Mouse (Mus musculus): ENCODE results near the gene Idi1. TPM values are rescaled to one million over a fixed set of nuclear protein-coding genes. Genes with fewer than 3 reads are reported as not detected.
"Not testable (repeated sequence)": the region's sequence is repeated elsewhere in the genome, so short reads cannot be mapped to it uniquely, and the experiment has no call there.

Idi1 gene
- 1 to 10 TPM; 4.0 to 6.0 (median 5.3) TPM for total RNA-seq (2022)

DNA sequence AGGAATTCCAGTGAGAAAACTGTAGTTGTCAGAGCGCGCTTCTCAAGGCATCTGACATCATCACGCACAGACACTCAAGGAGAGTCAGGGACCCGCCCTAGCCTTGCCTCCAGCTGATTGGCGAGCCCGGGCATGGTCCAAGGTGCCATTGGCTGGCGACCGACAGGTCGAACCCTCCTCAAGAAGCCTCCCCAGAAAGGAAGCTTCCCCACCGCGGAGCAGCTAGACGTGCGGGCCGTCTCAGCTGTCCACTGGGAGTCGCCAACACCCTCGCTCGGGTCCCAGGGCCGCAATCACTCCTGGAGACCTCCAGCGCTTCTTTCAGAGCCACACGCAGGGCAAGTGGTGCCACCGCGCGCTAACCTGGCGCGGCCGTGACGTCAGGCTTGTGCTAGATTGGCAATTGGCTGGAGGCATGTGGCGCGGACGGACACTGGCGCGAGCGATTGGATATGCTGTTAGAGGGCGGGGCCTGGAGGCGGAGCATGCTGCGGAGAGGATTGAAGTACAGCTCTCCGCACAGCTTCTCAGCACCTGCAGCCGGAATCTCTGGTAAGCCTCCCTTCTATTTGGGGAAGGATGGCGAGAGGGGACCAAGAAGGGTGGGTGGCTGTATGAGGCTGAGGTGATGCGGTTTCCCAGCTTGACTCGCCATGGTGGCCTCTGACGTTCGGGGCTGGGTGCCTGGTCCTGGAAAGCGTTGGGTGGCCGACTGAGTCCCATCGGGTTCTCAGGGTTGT is at the start of gene Idi1:
Idi1 (plus strand) TSS at position 57 of the 740 bp plus-strand sequence.
- peak; percentile 95 for DNase-seq (ENCODE audit: low spot score)

DNA sequence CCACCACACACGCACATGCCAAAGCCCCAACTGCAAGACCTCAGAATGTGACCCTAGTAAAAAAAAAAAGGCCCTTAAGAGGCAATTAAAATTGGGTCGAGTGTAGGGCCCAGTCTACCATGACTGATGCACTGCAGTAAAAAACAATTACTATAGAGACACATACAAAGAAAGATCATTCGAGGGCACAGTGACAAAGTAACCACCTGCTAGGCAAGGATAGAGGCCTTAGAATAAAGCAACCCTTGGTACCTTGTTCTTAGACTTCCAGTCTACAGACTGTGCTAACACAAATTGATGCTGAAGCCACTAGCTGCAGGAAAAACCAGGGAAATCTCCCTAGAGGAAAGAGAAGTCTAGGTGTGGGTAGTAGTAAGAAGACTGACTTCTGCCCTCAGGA is 46.9 kb upstream of the Idi1 start:
- DNase-seq (ENCODE audit: low spot score), result no peak

DNA sequence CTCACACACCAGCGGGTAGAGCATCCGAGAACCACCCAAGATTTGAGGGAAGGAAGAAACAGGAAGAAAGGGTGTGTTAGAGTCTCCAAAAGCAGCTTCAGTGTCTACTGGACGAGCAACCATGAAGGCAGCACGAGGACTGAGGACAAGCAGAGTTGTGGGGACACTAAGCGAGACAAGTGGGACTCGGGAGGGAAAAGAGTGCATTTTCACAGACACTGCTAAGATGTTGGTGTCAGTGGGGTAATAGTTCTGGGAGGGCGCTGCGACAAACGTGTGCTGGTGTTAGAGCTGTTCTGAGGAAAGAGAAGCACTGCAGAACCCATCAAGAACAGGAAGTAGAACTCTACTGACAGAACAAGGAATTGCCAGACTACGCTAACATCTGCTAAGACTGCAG is 46.2 kb upstream of the Idi1 start:
- DNase-seq (ENCODE audit: low spot score), result peak; percentile 21

DNA sequence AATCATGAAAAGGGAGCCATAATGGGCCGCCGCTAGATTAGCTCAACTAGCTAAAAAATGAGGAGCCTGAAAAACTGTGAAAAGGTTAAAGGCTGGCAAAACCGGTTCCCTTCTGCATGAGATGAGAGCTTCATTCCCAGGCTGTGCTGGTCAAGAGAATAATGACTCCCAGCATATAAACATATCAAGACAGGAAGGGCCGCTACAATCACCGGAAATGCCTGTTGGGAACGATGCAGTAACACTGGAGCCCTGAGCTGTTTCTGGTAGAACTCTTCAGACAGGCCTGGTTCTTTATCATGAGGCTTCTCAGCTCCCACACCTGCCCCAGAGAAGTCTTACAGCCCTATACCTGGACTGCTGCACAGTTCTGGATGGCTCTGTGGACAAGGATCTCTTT is 45.4 kb upstream of the Idi1 start:
- peak; percentile 77 for DNase-seq (ENCODE audit: low spot score)

DNA sequence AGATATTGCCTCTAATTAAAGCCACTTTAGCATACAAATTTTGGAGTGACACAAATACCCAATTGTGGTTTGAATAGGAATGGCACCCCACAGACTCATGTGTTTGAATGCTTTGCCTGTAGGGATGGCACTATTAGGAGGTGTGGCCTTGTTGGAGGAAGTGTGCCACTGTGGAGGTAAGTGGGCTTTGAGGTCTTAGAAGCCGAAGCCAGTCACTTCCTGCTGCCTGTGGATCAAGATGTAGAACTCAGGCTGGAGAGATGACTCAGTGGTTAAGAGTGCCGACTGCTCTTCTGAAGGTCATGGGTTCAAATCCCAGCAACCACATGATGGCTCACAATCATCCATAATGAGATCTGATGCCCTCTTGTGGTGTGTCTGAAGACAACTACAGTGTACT is 44.4 kb upstream of the Idi1 start:
- DNase-seq (ENCODE audit: low spot score), result no peak

DNA sequence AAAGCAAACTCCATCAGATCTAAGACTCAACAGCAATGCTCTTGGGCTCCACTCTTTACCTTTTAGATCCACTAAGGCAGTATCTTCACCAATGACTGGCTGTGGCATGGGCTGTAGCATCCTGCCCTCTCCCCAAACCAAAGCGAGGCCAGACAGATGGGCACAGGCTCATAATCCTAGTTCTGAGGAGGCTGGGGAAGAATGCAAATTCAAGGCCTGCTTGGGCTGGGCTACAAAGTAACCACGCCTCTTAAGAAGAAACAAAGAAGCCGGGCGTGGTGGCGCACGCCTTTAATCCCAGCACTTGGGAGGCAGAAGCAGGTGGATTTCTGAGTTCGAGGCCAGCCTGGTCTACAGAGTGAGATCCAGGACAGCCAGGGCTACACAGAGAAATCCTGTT is 43.5 kb upstream of the Idi1 start:
- not testable (repeated sequence) for DNase-seq (ENCODE audit: low spot score)

DNA sequence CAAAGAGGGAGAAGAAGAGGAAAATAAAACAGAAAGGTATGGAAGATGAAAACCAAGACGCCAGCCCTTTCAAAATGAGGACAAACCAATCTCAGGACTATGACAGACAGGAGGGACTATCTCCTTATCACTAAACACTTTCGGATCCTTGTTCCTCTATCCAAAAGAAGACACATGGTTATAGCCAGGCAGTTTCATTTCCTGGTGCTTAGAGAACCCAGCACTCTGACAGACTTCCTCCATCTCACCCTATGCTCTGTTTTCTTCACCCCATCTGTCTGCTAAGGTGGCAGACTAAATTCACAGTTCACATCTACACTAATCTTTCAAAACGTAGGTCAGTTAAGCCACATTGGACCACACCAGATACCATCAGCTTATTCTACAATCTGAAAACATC is 43.0 kb upstream of the Idi1 start:
- no peak for DNase-seq (ENCODE audit: low spot score)

DNA sequence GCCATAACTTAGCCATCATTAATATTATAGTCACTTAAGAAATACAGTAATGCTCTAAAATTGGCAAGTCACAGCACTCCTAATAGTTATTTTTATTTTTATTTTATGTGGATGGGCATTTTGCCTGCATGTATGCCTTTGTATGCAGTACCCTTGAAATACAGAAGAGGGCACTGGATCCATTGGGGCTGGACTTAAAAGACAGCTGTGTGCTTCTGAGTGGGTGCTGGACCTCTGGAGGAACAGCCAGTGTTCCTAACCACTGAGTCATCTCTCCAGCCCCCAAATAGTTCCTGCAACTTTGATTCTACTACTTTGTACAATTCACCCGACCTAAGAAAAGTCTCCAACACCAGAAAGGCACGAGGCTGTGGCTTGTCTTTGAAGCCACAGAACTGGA is 37.6 kb upstream of the Idi1 start:
- peak; percentile 36 for DNase-seq (ENCODE audit: low spot score)

DNA sequence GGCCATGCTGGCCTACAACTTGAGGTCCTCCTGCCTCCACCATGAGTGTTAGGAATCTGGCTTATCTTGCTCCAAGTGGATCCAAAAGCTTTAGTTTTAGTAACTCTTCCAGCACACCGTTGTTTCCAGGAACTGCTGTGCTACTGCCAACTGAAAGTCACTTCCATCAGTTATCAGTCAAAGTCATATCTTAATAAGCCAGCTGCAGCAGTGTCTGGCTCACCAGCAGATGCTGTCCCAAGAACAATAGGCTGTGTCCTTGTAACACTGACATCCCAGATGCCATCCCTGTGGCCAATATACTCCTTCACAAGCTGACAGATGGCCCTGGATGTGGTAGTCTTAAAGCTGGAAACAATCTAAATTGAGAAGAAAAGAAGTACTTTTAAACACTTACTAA is 36.0 kb upstream of the Idi1 start:
- DNase-seq (ENCODE audit: low spot score), result no peak

DNA sequence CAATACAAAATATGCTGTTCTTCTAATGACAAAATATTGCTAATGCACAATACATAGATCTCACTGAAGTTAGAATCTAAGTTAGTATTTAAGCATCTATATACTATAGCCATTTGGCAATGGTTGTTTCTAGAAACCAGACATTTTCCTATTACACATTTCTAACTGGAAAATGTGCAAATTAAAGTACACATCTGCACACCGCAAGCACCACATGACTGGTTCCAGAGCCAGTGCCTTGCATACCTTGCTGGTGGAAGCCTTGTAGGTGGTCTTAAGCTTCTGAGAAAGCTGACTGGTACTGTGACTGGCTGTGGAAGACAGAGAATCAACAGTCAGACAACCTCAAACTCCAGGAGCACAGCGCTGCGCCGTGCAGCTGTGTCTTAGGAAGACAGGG is 31.9 kb upstream of the Idi1 start:
- DNase-seq (ENCODE audit: low spot score), result no peak

DNA sequence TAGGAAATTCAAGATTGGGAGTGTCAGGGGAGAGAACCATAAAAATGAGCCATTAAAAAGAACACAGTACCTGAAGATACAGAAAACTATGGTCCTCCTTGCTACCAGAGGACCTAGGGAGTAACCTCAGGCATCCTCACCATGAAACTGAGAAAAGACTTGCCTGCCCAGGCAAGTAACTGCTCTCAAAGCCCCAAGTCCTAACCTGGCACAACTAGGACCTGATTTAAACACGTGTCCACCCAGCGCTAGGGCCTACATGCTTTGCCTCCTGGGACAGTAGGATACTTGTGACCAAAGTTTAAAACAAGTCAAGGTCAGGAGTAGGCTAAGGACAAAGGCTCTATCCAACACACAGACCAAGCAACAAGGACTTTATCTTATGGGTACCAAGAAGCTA is 30.5 kb upstream of the Idi1 start:
- DNase-seq (ENCODE audit: low spot score), result no peak

DNA sequence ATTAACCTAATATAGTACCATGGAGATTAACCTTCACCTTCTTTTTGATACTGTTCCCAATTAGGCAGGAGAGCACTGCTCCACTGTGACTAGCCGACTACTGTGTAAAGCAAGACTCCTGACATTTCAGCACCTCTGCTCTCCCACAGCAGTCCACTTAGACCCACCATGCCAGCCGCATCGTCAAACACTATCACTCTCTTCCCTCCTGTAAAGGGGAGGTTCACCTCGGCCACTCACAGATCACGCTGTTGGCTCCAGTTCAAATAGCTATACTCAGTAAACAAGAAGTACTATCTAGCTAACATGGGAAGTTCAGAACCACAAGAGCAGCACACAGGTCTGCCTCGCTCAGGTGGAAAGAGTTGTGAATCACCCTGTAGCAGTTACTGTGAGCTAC is 26.8 kb upstream of the Idi1 start:
- DNase-seq (ENCODE audit: low spot score), result no peak

DNA sequence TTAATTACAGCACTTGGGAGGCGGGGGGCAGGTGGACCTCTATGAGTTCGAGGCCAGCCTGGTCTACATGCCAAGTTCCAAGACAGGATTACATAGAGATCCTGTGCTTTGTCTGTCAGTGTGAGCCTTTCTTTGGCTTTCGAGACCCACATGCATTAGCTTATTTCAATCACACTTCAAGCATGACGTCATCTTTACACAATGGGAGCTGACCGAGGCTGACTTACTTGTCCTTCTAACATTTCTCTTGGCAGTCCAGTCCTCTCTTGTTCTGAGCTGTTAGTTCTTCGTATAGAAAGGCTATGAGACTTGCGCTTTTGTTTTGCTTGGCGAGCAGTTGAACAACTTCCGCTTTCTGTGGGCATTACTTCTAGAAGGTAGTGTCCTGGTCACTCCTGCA is 24.4 kb upstream of the Idi1 start:
- no peak for DNase-seq (ENCODE audit: low spot score)

DNA sequence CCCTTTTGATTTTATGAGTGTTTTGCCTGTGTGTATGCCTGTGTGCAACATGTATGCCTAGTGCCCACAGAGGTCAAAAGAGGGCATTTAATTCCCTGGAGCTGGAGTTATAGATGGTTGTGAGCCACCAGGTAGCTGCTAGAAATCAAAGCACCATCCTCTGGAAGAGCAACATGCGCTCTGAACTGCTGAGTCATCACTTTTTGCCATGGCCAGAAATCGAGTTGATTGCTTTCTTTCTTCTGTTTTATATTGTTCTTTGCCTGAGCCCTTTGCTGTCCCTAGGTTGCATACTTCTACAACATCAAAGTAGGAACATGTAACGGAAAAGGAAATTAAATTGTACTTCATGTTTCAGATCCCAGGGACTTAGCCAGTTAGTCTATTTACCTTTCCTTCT is 20.3 kb upstream of the Idi1 start:
- no peak for DNase-seq (ENCODE audit: low spot score)

DNA sequence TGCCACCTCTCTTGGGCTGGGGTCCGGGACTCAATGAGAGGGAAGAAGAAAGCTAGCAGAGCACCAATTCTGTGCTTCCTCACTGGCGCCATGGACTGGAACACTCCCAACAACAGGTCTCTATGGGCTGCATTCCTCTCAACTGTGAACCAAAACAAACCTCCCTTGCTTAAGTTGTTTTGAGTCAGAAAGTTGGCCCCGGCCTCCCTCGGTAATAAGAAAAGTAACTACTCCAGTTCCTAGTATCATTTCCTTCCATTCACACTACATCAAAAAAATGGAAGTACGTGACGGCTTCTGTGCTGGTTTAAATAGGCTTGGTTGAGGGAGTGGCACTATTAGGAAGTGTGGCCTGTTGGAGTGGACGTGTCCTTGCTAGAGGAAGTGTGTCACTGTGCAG is 18.7 kb upstream of the Idi1 start:
- peak; percentile 68 for DNase-seq (ENCODE audit: low spot score)

DNA sequence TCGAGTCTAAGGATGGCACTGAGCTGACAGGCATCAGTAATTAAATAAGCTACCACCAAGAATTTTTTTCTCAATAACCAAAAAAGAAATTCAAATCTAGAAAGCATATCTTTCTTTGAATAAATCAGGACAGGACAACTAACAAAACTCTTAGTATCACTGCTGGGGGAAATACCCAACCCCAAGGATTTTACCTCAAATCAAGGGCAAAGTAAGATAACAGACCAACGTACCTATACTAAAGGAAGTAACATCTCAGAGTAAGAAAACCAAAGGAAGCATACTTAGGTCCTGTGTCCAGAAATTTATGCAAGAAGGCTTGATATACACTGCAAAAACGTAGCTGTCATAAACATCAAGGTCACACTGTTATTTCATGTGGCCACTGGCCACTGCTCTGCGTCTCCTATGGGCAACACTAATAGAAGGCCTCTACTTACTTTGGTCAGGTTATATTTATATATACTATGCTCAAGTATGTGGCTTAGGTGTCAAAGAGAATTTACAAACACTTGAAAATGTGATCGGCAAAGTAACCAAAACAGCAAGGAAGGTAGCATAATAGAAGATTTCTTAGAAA is 15.6 kb upstream of the Idi1 start:
- DNase-seq (ENCODE audit: low spot score), result no peak

DNA sequence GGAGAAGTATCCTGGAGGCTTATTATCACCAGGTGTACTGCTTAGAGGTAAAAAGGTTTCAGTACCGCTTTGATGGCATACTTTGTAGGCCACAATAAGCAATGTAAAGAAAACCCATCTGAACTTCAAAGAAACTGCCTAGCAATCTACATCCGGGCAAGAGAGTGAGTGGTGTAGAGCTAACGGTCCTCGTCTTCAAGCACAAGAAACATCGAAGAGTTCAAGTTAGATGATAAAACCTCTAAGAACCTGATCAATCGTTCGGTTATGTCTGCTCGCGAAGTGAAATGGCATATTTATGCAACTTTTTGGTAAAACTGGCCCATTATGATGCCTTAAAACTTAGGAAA is 15.2 kb upstream of the Idi1 start:
- DNase-seq (ENCODE audit: low spot score), result no peak

DNA sequence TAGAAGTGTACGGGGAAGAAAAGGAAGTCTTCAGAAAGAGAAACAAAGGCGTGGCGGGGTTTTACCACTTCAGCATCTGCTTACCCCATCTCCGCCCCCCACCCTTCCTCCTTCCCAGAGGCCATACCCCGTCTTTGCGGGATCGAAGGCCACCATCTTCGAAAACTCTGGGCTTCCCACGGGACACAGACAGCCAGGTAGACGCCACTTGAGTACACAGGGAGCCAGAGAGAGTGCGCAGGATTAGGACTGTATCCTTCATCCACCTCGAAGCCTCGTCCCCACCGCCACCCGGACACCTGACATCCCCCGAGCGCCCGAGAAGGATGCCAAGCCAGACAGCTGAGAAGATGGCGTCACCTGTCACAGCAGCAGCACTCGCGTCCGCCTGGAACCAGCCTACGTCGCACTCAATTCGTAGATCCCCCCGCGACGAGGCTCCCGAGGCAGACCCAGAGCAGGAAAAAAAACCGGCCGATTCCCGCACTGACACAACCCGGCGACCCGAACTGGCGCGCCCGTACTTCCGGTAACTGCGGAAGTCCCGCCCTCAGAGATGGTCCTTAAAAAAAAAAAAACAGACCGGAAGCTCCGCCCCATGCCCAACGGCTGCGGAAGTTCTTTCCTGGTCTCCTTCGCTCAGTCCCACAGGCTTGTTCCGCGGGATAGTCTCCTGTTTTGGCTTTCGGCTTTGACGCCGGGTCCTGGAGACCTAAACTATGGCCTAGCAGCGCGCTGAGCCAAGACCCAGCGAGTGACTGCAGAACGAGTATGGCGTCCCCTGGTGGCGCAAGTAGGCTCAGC is 14.6 kb upstream of the Idi1 start:
- peak; percentile 94 for DNase-seq (ENCODE audit: low spot score)

DNA sequence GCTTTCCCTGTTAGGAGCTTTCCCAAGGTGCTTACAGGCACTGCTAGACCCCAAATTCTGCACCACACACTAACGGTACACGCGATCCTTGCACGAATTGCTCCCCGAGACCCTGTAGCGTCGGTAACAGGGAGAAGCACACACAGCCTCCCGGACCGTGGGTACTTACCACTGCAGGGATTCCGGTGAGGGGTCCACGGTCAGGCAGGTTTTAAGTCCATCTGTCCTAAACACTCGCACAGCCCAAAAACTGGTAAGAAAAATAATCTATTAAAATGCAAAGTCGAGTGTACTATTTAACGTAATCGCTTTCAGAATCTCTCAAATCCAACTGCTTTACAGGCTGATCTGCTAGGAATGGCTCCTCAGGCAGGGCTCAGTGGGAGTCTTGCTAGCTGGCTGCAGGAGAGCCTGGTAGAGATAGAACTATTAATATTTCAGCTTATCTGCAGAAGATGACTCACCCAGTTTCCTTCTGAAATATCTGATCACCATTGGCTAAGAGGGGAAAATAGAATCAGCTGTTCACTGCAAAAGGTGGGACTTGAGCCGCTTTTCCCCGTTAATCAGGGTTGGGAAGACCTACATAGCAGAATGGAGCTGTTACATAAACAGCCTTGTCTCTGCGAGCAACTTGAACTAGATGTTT is 13.9 kb upstream of the Idi1 start, which contains the start of gene Wdr37:
Wdr37 (minus strand) TSS at position 596 of the 649 bp plus-strand sequence.
- DNase-seq (ENCODE audit: low spot score), result peak; percentile 38

DNA sequence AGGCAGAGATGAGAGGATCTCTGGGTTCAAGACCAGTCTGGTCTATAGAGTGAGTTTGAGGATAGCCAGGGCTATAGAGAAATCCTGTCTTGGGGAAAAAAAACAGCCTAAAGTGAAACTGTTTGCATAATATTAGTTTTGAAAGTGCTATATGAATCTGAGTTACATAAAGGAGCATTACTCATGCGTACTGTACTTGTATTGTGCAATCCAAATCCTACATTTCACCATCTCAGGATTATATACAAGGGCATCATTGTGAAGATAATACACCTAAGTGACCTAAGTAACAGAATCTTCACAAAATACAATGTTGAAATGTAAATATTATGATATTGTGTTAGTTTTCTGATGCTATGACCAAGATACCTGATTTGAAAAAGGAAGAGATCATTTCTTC is 11.5 kb upstream of the Idi1 start:
- no peak for DNase-seq (ENCODE audit: low spot score)

DNA sequence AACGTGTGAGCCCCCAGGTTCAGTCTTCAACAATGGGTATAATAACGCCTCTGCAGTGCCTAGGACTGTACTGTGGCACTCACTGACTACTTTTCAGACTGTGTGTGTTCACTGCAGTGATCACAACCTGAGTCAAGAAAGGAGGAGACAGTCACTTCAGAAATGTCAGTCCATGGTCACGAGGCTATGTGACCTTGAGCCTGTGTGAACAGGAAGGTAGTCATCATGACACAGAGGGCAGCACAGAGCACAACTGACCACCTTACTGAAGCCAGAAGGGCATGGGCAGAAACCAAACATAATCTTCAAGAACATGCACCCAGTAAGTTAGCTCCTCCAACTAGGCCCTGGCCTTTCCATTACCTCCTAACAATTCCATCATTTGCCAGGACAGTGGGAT is 3.7 kb upstream of the Idi1 start:
- DNase-seq (ENCODE audit: low spot score), result no peak

DNA sequence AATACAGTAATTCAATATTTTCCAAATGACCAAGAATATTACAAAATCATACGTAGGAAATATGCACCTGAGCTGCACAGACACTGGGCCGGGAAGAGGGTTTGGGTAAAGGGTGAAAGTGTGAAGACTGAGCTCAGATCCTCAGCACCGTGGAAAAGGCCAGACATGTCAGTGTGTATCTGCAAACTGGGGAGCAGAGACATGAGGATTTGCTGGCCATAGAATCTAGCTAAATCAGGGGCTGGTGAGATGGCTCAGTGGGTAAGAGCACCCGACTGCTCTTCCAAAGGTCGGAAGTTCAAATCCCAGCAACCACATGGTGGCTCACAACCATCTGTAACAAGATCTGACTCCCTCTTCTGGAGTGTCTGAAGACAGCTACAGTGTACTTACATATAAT is 1.4 kb upstream of the Idi1 start:
- not testable (repeated sequence) for DNase-seq (ENCODE audit: low spot score)
